Mouse (Mus musculus) heart, postnatal 0 days (tissue): Measurements from ENCODE around the gene Aspscr1. TPM values are rescaled to one million over a fixed set of nuclear protein-coding genes. Genes with fewer than 3 reads are reported as not detected.

Source experiments
- ATAC-seq: fragments of 200-750 bp; cut with Nextera tagmentation; 2 replicates; pipeline ENCODE4 v1.8.0; 2017; ENCODE audit warnings: low read depth, moderate number of reproducible peaks, moderate library complexity; ENCODE audit not compliant: insufficient read depth
- DNase-seq: peaks from one replicate; pipeline ENCODE4 v3.0.0-alpha.2; 2016; ENCODE audit warnings: low spot score
- H3K27ac ChIP-seq: fragments of 300-500 bp; sonication (generic); 2 replicates; pipeline ENCODE4 v1.5.1; 2014; ENCODE audit warnings: low read depth, mild to moderate bottlenecking
- H3K27me3 ChIP-seq: fragments of 300-500 bp; sonication (generic); 2 replicates; pipeline ENCODE4 v1.6.1; 2014; ENCODE audit warnings: low read length, mixed read lengths; ENCODE audit not compliant: control insufficient read depth, insufficient read depth
- H3K36me3 ChIP-seq: fragments of 300-500 bp; sonication (generic); replicated peaks from 2 replicates; pipeline ENCODE4 v1.6.1; 2014; ENCODE audit warnings: low read length, mixed read lengths; ENCODE audit not compliant: control insufficient read depth, insufficient read depth
- H3K4me1 ChIP-seq: fragments of 300-500 bp; sonication (generic); 2 replicates; pipeline ENCODE4 v1.6.1; 2014; ENCODE audit warnings: antibody characterized with exemption; ENCODE audit not compliant: control insufficient read depth, insufficient read depth
- H3K4me2 ChIP-seq: fragments of 300-500 bp; sonication (generic); 2 replicates; pipeline ENCODE4 v1.6.1; 2014; ENCODE audit warnings: low read depth, mild to moderate bottlenecking, low read length, moderate library complexity
- H3K4me3 ChIP-seq: fragments of 300-500 bp; sonication (generic); 2 replicates; pipeline ENCODE4 v1.5.1; 2014; ENCODE audit warnings: low read depth, low read length
- H3K9ac ChIP-seq: fragments of 300-500 bp; sonication (generic); replicated peaks from 2 replicates; pipeline ENCODE4 v1.6.1; 2014; ENCODE audit warnings: low read depth, low read length, mixed read lengths
- H3K9me3 ChIP-seq: fragments of 300-500 bp; sonication (generic); replicated peaks from 2 replicates; pipeline ENCODE4 v1.6.1; 2016; ENCODE audit warnings: low read length; ENCODE audit not compliant: control insufficient read depth
- CTCF ChIP-seq: IDR thresholded peaks from 2 replicates; pipeline ENCODE4 v1.5.1; 2016; ENCODE audit warnings: antibody characterized with exemption, control low read depth, low read depth
- EP300 ChIP-seq: IDR thresholded peaks from 2 replicates; pipeline ENCODE4 v1.6.1; 2016; ENCODE audit warnings: antibody characterized with exemption, low read depth
- WGBS: fragments of 180-500 bp; shearing (Covaris S2); extraction: QIAGEN DNeasy Blood & Tissue Kit; methylation state at CpG from one replicate; pipeline ENCODE4 v1.1.7; 2014; 5-methylcytosine and 5-hydroxymethylcytosine counted together
- polyA plus RNA-seq: library from polyadenylated mRNA; unstranded; fragments of >200 nt; fragmentation: Nextera tagmentation; extraction: Ambion mirVana; gene quantifications from 2 replicates; pipeline ENCODE4 v1.2.1, GENCODE M21; 2015
- total RNA-seq: library from RNA; depleted of rRNA; stranded (reverse); fragments of >200 nt; gene quantifications from 2 replicates; pipeline ENCODE4 v1.2.3, GENCODE M21; 2014; ENCODE audit warnings: low replicate concordance

The Aspscr1 gene
- total and polyA plus RNA-seq, 2 experiments from 2014 or later = 87.9 to 146 TPM

DNA sequence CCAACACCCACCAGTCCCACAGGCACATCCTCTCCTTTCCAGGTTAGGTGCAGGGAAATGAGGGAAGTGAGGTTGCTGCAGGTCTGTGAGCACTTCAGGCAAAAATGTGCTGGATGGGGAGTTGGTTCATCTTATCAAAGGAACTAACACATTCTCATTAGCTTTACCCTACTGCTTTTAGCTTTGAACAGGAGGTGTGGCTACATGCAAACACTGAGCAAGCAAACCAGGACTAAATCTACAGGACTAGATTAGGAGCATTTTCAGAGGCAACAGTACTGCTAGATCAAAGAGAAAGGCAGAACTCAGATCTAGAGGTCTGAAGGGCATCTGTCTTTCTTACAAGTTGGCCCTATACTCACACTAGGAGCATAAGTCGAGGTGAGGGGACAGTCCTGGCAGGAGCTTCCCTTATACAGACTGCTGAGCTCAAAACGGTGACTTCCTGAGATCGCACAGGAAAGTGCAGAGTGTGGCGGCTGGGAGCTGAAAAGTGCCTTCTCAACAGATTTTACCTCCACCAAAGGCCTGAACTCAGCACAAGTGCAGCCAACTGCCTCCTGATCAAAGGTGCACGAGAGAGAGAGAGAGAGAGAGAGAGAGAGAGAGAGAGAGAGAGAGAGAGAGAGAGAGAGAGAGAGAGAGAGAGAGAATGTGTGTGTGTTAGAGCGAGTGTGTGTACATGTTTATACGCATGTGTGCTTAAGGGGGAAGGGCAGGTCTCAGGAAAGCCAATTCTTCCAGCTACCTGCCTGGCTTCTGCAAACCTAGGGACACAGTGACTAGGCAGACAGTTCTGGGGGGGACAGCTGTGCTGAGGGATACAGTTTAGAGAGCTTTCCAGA, 41.7 kb upstream of the Aspscr1 start:
- ATAC-seq (no peak), DNase-seq (no peak)
- Histone ChIP-seq H3K27me3 (no peaks in the 10 kb centered on the region), H3K4me2 (peak overlapping the region; percentile 96), H3K4me3 (no peak overlapping the region), H3K4me1 (peaks cover 31% of the 10 kb centered on the region), H3K36me3 (peaks cover 13% of the 10 kb centered on the region), H3K9me3 (no peaks in the 10 kb centered on the region), H3K9ac (peak overlapping the region; percentile 42; the same call in 1 of the 2 replicates), H3K27ac (peak overlapping the region; percentile 63)
- 29% methylated on average over 7 of the region's 7 CpGs for WGBS
- TF ChIP-seq EP300 = no peak
- no peak for TF ChIP-seq CTCF

GRCm38 (mm10) chr11:120631726-120632448, 40.9 kb upstream of the Aspscr1 start:
- Histone ChIP-seq H3K9me3 (no peaks in the 10 kb centered on the region), H3K4me1 (peaks cover 31% of the 10 kb centered on the region), H3K27ac (no peak overlapping the region), H3K27me3 (no peaks in the 10 kb centered on the region), H3K4me3 (peak overlapping the region; percentile 90), H3K9ac (peak overlapping the region; percentile 94), H3K4me2 (peak overlapping the region; percentile 96), H3K36me3 (peaks cover 13% of the 10 kb centered on the region)
- WGBS = 66% methylated on average over 4 of the region's 4 CpGs
- ATAC-seq (no peak), DNase-seq (no peak)
- TF ChIP-seq EP300 (no peak), CTCF (no peak)

DNA sequence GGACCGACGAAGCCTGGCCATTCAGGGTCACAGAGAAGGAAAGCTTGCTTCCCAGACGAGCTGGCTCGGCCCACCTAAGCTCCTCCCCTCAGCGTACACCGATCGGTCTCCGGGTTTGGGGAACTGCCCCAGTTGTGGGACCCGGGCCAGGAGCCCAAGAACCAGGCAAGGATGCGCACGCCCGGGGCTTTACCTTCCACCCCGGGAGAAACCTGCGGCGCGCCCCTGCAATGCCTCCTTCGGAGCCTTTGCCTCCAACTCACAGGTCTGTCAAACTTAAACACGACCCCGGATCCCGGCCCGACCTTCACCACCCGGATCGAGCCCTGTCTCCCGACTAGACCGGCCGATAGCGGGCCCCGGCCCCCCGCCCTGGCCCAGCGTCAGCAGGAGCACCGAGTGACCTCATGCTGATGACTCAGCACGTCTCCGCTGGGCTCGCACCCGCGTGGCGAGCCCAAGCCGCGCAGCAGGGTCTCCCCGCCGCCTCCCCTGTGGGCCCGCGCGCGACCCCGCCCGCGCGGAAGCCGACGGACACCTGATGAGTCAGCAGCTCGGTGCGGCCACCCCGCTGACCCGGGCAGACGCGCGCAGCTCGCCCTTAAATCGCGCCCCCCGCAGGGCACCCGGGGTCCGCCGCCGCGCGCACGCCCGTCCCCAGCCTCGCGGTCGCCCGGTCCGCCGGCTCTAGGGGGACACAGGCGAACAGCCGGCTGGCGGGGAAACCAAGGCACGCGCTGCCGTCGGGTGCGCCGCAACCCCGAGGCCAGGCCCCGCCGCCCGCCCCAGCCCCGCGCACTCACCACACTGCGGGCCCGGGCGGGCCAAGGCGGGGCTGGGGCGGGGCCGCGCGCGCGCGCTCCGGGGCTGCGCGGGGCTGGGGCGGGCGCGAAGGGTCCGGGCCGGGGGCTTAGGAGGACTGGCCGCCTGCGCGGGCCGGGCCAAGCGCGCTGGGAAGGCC, 39.9 kb upstream of the Aspscr1 start:
- peaks cover 10% of the 10 kb centered on the region for H3K36me3 ChIP-seq
- H3K27me3 ChIP-seq = no peaks in the 10 kb centered on the region
- H3K4me3 ChIP-seq = peak overlapping the region; percentile 90
- peak overlapping the region; percentile 89 for H3K27ac ChIP-seq
- ATAC-seq (peak; percentile 70), DNase-seq (peak; percentile 58)
- under 1% methylated on average over 86 of the region's 116 CpGs for WGBS
- H3K4me1 ChIP-seq = peaks cover 31% of the 10 kb centered on the region
- H3K4me2 ChIP-seq = peak overlapping the region; percentile 96
- no peak for TF ChIP-seq CTCF
- TF ChIP-seq EP300 = no peak
- H3K9ac ChIP-seq = peak overlapping the region; percentile 94
- no peaks in the 10 kb centered on the region for H3K9me3 ChIP-seq

DNA sequence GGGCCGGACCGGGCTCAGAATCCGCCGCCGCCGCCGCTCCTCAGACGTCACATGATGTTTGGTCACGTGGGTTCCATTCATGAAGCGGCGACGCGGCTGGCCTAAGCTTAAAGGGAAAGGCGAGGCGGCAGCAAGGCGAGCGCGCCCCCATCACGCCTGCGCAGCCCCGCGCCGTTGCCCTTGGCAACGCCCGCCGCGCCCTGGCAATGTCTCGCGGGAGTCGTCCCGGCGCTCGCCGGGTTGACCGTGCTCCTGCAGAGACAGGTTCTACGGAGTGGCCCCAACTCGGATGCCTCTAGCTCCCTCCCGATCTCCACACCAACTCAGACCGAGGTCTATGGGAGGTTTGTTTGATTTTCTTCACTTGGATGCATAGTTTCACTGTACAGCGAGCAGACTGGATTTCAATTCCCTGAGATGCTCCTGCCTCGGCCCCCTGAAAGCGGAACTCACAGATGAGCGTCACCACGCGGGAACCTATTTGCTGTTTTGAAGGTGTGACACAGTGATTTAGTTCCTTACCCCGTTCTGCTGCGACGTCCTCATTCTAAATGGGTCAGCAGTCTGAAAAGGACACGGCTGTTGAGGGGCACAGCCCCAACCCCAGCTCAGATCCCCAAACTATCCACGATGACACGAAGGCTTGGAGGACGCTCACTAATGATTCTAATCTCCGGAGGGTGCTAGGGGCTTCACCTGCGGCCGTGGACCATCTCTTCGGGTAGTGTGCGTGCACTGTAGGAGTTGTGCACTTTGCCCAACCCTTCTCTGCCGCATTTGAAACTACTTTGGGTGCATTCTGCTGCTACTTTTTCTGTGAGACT, 39.0 kb upstream of the Aspscr1 start, which contains the start of gene Mafg:
Gene Mafg, minus strand, starts transcription at position 81 of the 824 bp plus-strand sequence.
- ATAC-seq (peak; percentile 91), DNase-seq (peak; percentile 97)
- peak within 1 kb of the TSS; percentile 96 for H3K4me2 ChIP-seq
- peak within 1 kb of the TSS; percentile 94 for H3K9ac ChIP-seq
- H3K4me1 ChIP-seq = peaks cover 31% of the 10 kb centered on the region
- peak within 1 kb of the TSS; percentile 89 for H3K27ac ChIP-seq
- WGBS = 11% methylated on average over 50 of the region's 58 CpGs
- no peaks in the 10 kb centered on the region for H3K27me3 ChIP-seq
- H3K4me3 ChIP-seq = peak within 1 kb of the TSS; percentile 90
- peaks cover 8% of the 10 kb centered on the region for H3K36me3 ChIP-seq
- TF ChIP-seq CTCF (no peak), EP300 (no peak)
- H3K9me3 ChIP-seq = no peaks in the 10 kb centered on the region
